Mouse (Mus musculus) embryonic facial prominence, embryonic 15.5 days (tissue): Measurements from ENCODE around the gene Efcab9. TPM values are rescaled to one million over a fixed set of nuclear protein-coding genes. Genes with fewer than 3 reads are reported as not detected.
A peak's percentile ranks its signal among the peaks of the same experiment; 100 is the strongest.

Source experiments
- ATAC-seq: fragments of 200-750 bp; cut with Nextera tagmentation; 2 replicates; pipeline ENCODE4 v1.8.0; 2017; ENCODE audit warnings: low read depth, moderate TSS enrichment; ENCODE audit not compliant: insufficient number of reproducible peaks, low FRiP score, low TSS enrichment
- H3K27ac ChIP-seq: fragments of 300-500 bp; sonication (generic); replicated peaks from 2 replicates; pipeline ENCODE4 v1.5.1; 2015; ENCODE audit warnings: mild to moderate bottlenecking, inconsistent platforms
- H3K27me3 ChIP-seq: fragments of 300-500 bp; sonication (generic); 2 replicates; pipeline ENCODE4 v1.6.1; 2015; ENCODE audit warnings: inconsistent platforms
- H3K36me3 ChIP-seq: fragments of 300-500 bp; sonication (generic); 2 replicates; pipeline ENCODE4 v1.6.1; 2015; ENCODE audit warnings: mild to moderate bottlenecking, inconsistent platforms
- H3K4me1 ChIP-seq: fragments of 300-500 bp; sonication (generic); 2 replicates; pipeline ENCODE4 v1.6.1; 2015; ENCODE audit warnings: inconsistent platforms
- H3K4me2 ChIP-seq: fragments of 300-500 bp; sonication (generic); replicated peaks from 2 replicates; pipeline ENCODE4 v1.6.1; 2015; ENCODE audit warnings: mild to moderate bottlenecking, inconsistent platforms
- H3K4me3 ChIP-seq: fragments of 300-500 bp; sonication (generic); replicated peaks from 2 replicates; pipeline ENCODE4 v1.5.1; 2015; ENCODE audit warnings: mild to moderate bottlenecking, inconsistent platforms
- H3K9ac ChIP-seq: fragments of 300-500 bp; sonication (generic); 2 replicates; pipeline ENCODE4 v1.6.1; 2015; ENCODE audit warnings: inconsistent platforms
- H3K9me3 ChIP-seq: fragments of 300-500 bp; sonication (generic); replicated peaks from 2 replicates; pipeline ENCODE4 v1.6.1; 2016; ENCODE audit warnings: inconsistent platforms
- WGBS: fragments of 180-500 bp; shearing (Covaris S2); methylation state at CpG from one replicate; pipeline ENCODE4 v1.1.7; 2015; 5-methylcytosine and 5-hydroxymethylcytosine counted together
- polyA plus RNA-seq: library from polyadenylated mRNA; unstranded; fragments of >200 nt; fragmentation: Nextera tagmentation; extraction: Ambion mirVana; gene quantifications from 2 replicates; pipeline ENCODE4 v1.2.1, GENCODE M21; 2015

The Efcab9 gene
- polyA plus RNA-seq, 1 experiment from 2014 or later, result not detected

GRCm38 (mm10) chr11:32534453-32535075, 2.7 kb upstream of the Efcab9 start:
- Histone ChIP-seq H3K27ac (no peak overlapping the region), H3K4me3 (peak overlapping the region; percentile 66; the same call in 1 of the 2 replicates), H3K9ac (no peak overlapping the region), H3K4me2 (peak overlapping the region; percentile 98; the same call in 1 of the 2 replicates), H3K36me3 (no peaks in the 10 kb centered on the region), H3K4me1 (peaks cover 27% of the 10 kb centered on the region), H3K9me3 (no peaks in the 10 kb centered on the region), H3K27me3 (peaks cover 4% of the 10 kb centered on the region; the same call in 1 of the 2 replicates)
- 69% methylated on average over 7 of the region's 7 CpGs for WGBS
- ATAC-seq, result no peak

- peak overlapping the region; percentile 66 for H3K4me3 ChIP-seq
These were observed 1.8 kb upstream of the Efcab9 start for GRCm38 (mm10) chr11:32533482-32534261.

DNA sequence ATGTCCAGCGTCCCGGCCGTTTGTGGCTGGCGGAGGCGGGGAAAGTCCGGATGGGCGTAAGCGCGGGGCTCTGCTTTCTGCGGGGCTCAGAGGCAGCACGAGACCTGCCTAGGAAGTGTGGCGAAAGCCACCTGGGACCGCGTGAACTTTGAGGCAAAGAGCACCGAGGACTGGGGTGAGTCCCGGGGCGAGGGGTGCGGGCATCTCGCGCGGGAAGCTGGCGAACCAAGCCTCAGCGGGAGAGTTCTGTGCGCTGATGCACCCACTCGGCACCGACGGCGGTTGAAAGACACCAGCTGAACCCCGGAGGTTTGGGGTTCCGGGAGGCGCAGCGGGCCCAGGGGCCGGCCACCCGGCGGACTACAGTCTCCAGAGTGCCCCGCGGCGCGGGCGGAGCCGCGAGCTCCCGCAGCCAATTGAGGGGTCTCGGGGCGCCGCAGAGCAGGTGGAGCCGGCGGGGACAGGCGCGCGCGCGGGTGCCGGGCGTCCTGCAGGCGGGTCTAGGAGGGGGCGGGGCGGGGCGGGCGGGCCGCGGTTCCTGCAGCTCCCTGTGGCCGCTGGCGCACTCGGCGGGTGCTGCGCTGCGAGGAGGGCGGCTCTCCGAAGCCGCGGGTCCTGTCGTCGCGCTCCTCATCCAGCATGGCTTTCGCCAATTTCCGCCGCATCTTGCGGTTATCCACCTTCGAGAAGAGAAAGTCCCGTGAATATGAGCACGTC, 1.0 kb upstream of the Efcab9 start, which contains the start of gene Stk10:
TSS of gene Stk10 (plus strand) at position 541 of the 717 bp plus-strand sequence.
- Histone ChIP-seq H3K4me3 (peak within 1 kb of the TSS; percentile 66), H3K27me3 (peaks cover 4% of the 10 kb centered on the region; the same call in 1 of the 2 replicates), H3K9ac (peak within 1 kb of the TSS; percentile 53), H3K36me3 (0 out of 2 replicates have a peak, but pooled peaks cover 4% of the 10 kb centered on the region), H3K9me3 (no peaks in the 10 kb centered on the region), H3K4me1 (peaks cover 25% of the 10 kb centered on the region), H3K4me2 (peak within 1 kb of the TSS; percentile 98), H3K27ac (0 out of 2 replicates have a peak within 1 kb of the TSS, but pooled peaks have one; percentile 17)
- under 1% methylated on average over 75 of the region's 82 CpGs for WGBS
- peak; percentile 96 for ATAC-seq

More at GRCm38 (mm10) chr11:32533482-32534261, 1.8 kb upstream of the Efcab9 start:
- no peak; the same call in 1 of the 2 replicates for ATAC-seq
- peak overlapping the region; percentile 53 for H3K9ac ChIP-seq
- 0 out of 2 replicates have a peak overlapping the region, but pooled peaks have one; percentile 17 for H3K27ac ChIP-seq
- peaks cover 27% of the 10 kb centered on the region for H3K4me1 ChIP-seq
- WGBS, result under 1% methylated on average over 24 of the region's 24 CpGs
- no peaks in the 10 kb centered on the region for H3K36me3 ChIP-seq
- H3K4me2 ChIP-seq, result peak overlapping the region; percentile 98
- H3K27me3 ChIP-seq, result peaks cover 4% of the 10 kb centered on the region; the same call in 1 of the 2 replicates
- H3K9me3 ChIP-seq, result no peaks in the 10 kb centered on the region

DNA sequence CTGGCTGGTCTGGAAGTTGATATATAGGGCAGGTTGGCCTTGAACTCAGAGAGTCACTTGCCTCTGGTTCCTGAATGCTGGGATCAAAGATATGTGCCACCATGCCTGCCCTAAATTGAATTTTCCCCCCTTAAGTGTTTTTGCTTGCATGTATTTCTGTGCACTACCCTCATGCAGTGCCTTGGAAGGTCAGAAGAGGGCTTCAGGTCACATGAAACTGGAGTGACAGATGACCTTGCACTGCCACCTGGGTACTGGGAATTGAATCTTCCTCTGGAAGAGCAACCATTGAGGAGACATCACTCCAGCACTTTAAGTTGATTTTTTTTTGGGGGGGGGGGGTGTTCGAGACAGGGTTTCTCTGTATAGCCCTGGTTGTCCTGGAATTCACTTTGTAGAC, 1.7 kb downstream of the Efcab9 start:
- 0 out of 2 replicates have a peak, but pooled peaks cover 4% of the 10 kb centered on the region for H3K36me3 ChIP-seq
- H3K4me3 ChIP-seq, result no peak overlapping the region
- peaks cover 4% of the 10 kb centered on the region; the same call in 1 of the 2 replicates for H3K27me3 ChIP-seq
- H3K4me1 ChIP-seq, result peaks cover 24% of the 10 kb centered on the region
- H3K4me2 ChIP-seq, result no peak overlapping the region
- H3K9ac ChIP-seq, result no peak overlapping the region
- 90% methylated on average over 1 of the region's 1 CpGs for WGBS
- ATAC-seq, result no peak
- no peak overlapping the region for H3K27ac ChIP-seq
- no peaks in the 10 kb centered on the region for H3K9me3 ChIP-seq

GRCm38 (mm10) chr11:32527006-32527405, 4.9 kb downstream of the Efcab9 start:
- Histone ChIP-seq H3K4me2 (no peak overlapping the region), H3K9me3 (no peaks in the 10 kb centered on the region), H3K27ac (no peak overlapping the region), H3K9ac (no peak overlapping the region), H3K27me3 (peaks cover 4% of the 10 kb centered on the region; the same call in 1 of the 2 replicates), H3K4me1 (0 out of 2 replicates have a peak, but pooled peaks cover 2% of the 10 kb centered on the region), H3K36me3 (0 out of 2 replicates have a peak, but pooled peaks cover 12% of the 10 kb centered on the region), H3K4me3 (no peak overlapping the region)
- WGBS, result 70% methylated on average over 4 of the region's 4 CpGs
- ATAC-seq, result no peak

DNA sequence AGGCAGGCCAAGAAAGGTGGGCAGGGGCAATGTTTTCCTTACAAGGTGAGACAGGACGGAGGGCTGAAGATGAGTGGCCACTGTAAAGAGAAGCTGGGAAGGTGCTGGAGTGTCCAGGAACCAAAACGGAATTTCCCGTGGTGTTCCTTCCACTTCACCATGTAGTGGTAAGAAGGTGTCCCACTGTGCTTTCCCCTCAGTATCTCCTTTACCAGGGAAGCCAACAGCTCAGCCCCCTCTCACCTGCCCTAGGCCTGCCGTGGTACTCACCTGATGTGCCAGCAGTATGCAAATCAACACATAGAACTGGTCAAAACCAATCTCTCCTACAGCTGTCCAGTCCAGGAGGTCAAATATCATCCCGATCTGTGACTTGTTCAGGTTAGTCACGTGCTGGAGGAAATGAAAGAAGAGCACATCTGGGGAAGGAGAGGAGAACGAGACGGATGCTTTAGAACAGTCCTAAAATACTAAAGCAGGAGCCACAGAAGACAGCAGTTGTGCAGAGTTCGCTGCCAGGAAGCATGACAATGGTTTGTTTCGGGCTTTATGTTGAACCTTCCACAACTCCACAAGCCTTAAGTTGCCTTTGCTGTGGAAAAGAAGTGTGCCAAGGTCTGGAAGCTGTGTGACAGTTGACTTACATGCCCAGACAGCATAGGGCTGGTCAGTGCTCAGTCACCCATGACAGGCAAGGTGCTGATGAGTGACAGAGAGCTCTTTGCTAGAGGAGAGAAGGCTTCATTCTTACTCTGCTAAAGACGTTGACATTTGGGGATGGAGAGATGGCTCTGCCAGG, 7.6 kb downstream of the Efcab9 start:
- H3K4me3 ChIP-seq, result no peak overlapping the region
- H3K9ac ChIP-seq, result no peak overlapping the region
- H3K27ac ChIP-seq, result no peak overlapping the region
- 81% methylated on average over 11 of the region's 11 CpGs for WGBS
- H3K4me1 ChIP-seq, result no peaks in the 10 kb centered on the region
- no peaks in the 10 kb centered on the region for H3K9me3 ChIP-seq
- no peak for ATAC-seq
- no peaks in the 10 kb centered on the region for H3K27me3 ChIP-seq
- 0 out of 2 replicates have a peak, but pooled peaks cover 19% of the 10 kb centered on the region for H3K36me3 ChIP-seq
- H3K4me2 ChIP-seq, result no peak overlapping the region

GRCm38 (mm10) chr11:32521246-32521645, 10.6 kb downstream of the Efcab9 start:
- no peak overlapping the region for H3K9ac ChIP-seq
- no peaks in the 10 kb centered on the region for H3K9me3 ChIP-seq
- no peak for ATAC-seq
- H3K36me3 ChIP-seq, result peaks cover 26% of the 10 kb centered on the region
- no peak overlapping the region for H3K4me2 ChIP-seq
- no peaks in the 10 kb centered on the region for H3K4me1 ChIP-seq
- H3K27ac ChIP-seq, result no peak overlapping the region
- 84% methylated on average over 2 of the region's 2 CpGs for WGBS
- no peaks in the 10 kb centered on the region for H3K27me3 ChIP-seq
- no peak overlapping the region for H3K4me3 ChIP-seq

DNA sequence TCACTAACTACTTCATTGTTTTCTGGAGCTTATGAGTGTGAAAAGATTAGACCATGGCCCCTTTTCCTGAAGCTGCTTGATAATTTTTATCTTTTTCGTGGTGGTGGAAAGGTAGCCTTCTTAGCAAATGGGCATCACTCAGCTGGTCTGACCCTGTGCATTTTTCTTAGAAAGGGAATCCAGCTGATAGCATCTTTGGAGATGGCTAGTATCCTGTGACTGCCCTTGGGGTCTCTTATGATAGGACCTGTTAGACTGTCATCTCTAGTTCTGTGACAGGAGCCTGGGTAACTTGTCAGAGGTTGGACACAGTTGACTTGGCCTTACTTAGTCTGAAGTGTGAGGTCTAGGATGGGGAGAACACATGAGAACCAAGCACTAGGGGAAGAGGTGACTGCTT, 12.5 kb downstream of the Efcab9 start:
- Histone ChIP-seq H3K36me3 (peaks cover 28% of the 10 kb centered on the region), H3K9me3 (no peaks in the 10 kb centered on the region), H3K9ac (no peak overlapping the region), H3K4me1 (no peaks in the 10 kb centered on the region), H3K4me3 (no peak overlapping the region), H3K27ac (no peak overlapping the region), H3K4me2 (no peak overlapping the region), H3K27me3 (no peaks in the 10 kb centered on the region)
- 80% methylated on average over 1 of the region's 1 CpGs for WGBS
- ATAC-seq, result no peak

GRCm38 (mm10) chr11:32518770-32519169, 13.1 kb downstream of the Efcab9 start:
- no peaks in the 10 kb centered on the region for H3K4me1 ChIP-seq
- H3K4me2 ChIP-seq, result no peak overlapping the region
- peaks cover 24% of the 10 kb centered on the region for H3K36me3 ChIP-seq
- no peak overlapping the region for H3K9ac ChIP-seq
- no peaks in the 10 kb centered on the region for H3K9me3 ChIP-seq
- H3K27ac ChIP-seq, result no peak overlapping the region
- WGBS, result 89% methylated on average over 4 of the region's 4 CpGs
- no peak overlapping the region for H3K4me3 ChIP-seq
- H3K27me3 ChIP-seq, result no peaks in the 10 kb centered on the region
- no peak for ATAC-seq

DNA sequence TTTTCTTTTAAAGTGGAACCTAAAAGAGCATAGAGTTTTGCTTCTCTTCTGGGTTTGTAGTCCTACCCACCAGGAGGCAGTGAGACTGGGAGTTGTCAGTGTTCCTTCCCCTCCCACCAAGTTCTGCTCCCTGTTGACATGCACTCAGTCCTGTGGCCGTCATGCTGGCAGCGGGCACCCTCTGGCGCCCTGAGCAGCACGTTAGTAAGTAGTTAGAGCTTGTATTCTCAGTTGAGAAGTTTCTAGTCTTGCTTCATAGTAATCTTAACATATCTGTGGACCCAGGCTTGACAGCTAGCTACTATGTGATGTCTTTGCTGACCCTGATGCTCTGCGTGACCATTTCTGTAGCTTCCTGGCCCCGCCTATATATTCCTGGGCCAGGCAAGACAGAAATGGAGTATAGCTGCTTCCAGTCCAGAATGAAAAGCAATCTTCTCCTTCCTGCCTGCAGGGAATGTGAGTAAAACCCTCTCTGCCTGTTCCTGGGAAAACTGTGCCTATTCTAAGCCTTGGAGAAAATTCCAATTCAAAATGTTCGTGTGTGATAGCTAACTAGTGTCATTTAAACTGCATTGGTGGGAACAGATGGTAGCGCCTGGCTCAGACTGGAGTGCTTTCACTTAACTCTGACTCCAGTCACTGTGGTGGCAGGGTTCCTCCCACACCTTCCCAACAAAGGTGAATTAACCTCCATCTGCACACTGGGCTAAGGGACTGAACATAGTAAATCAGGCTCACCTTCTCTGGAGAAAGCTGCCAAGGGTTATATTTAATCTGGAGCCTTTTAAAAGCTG, 14.8 kb downstream of the Efcab9 start:
- Histone ChIP-seq H3K36me3 (peaks cover 24% of the 10 kb centered on the region), H3K4me1 (no peaks in the 10 kb centered on the region), H3K9me3 (no peaks in the 10 kb centered on the region), H3K9ac (no peak overlapping the region), H3K27ac (0 out of 2 replicates have a peak overlapping the region, but pooled peaks have one; percentile 11), H3K27me3 (no peaks in the 10 kb centered on the region), H3K4me3 (no peak overlapping the region), H3K4me2 (no peak overlapping the region)
- 83% methylated on average over 8 of the region's 8 CpGs for WGBS
- ATAC-seq, result no peak
